Mouse (Mus musculus) kidney, postnatal 0 days (tissue): ENCODE data around the gene Nell1. TPM values are rescaled to one million over a fixed set of nuclear protein-coding genes. Genes with fewer than 3 reads are reported as not detected.

Experiments used
- ATAC-seq: fragments of 200-750 bp; cut with Nextera tagmentation; replicated peaks from 2 replicates; pipeline ENCODE4 v1.8.0; 2017; ENCODE audit warnings: low read depth, moderate number of reproducible peaks, moderate TSS enrichment, moderate library complexity; ENCODE audit not compliant: low FRiP score
- DNase-seq: peaks from one replicate; pipeline ENCODE4 v3.0.0-alpha.2; 2016; ENCODE audit warnings: low spot score
- H3K27ac ChIP-seq: fragments of 300-500 bp; sonication (generic); 2 replicates; pipeline ENCODE4 v1.5.1; 2014; ENCODE audit warnings: mild to moderate bottlenecking
- H3K27me3 ChIP-seq: fragments of 300-500 bp; sonication (generic); 2 replicates; pipeline ENCODE4 v1.6.1; 2014; ENCODE audit warnings: low read length, mixed read lengths; ENCODE audit not compliant: insufficient read depth
- H3K36me3 ChIP-seq: fragments of 300-500 bp; sonication (generic); 2 replicates; pipeline ENCODE4 v1.6.1; 2014; ENCODE audit warnings: low read length, mixed read lengths; ENCODE audit not compliant: insufficient read depth
- H3K4me1 ChIP-seq: fragments of 300-500 bp; sonication (generic); replicated peaks from 2 replicates; pipeline ENCODE4 v1.6.1; 2014; ENCODE audit warnings: antibody characterized with exemption, low read length, mixed read lengths; ENCODE audit not compliant: insufficient read depth
- H3K4me2 ChIP-seq: fragments of 300-500 bp; sonication (generic); 2 replicates; pipeline ENCODE4 v1.6.1; 2014; ENCODE audit warnings: mild to moderate bottlenecking, low read length, moderate library complexity, mixed read lengths
- H3K4me3 ChIP-seq: fragments of 300-500 bp; sonication (generic); replicated peaks from 2 replicates; pipeline ENCODE4 v1.5.1; 2014; ENCODE audit warnings: low read depth, low read length
- H3K9ac ChIP-seq: fragments of 300-500 bp; sonication (generic); 2 replicates; pipeline ENCODE4 v1.6.1; 2014; ENCODE audit warnings: low read depth, low read length
- H3K9me3 ChIP-seq: fragments of 300-500 bp; sonication (generic); replicated peaks from 2 replicates; pipeline ENCODE4 v1.6.1; 2016; ENCODE audit warnings: low read length, inconsistent platforms, mixed read lengths
- CTCF ChIP-seq: IDR thresholded peaks from 2 replicates; pipeline ENCODE4 v1.5.1; 2016; ENCODE audit warnings: antibody characterized with exemption, low read depth, mild to moderate bottlenecking, moderate library complexity
- WGBS: fragments of 180-500 bp; shearing (Covaris S2); extraction: QIAGEN DNeasy Blood & Tissue Kit; methylation state at CpG from one replicate; pipeline ENCODE4 v1.1.7; 2014; 5-methylcytosine and 5-hydroxymethylcytosine counted together
- polyA plus RNA-seq: library from polyadenylated mRNA; unstranded; fragments of >200 nt; fragmentation: Nextera tagmentation; extraction: Ambion mirVana; gene quantifications from 2 replicates; pipeline ENCODE4 v1.2.1, GENCODE M21; 2015

The Nell1 gene
- polyA plus RNA-seq, 1 experiment from 2014 or later: 7.4 TPM

- H3K4me1 ChIP-seq: no peaks in the 10 kb centered on the region
- H3K4me3 ChIP-seq: no peak overlapping the region
- H3K9me3 ChIP-seq: no peaks in the 10 kb centered on the region
- ATAC-seq (no peak), DNase-seq (no peak)
- no peak overlapping the region for H3K9ac ChIP-seq
- H3K4me2 ChIP-seq: no peak overlapping the region
- no peaks in the 10 kb centered on the region for H3K36me3 ChIP-seq
- no peak for TF ChIP-seq CTCF
- H3K27me3 ChIP-seq: no peaks in the 10 kb centered on the region
- no peak overlapping the region for H3K27ac ChIP-seq
- WGBS: 86% methylated on average over 5 of the region's 5 CpGs
Measured at GRCm38 (mm10) chr7:50338226-50338625, 363.6 kb downstream of the Nell1 start.

GRCm38 (mm10) chr7:50338757-50339156 lies 364.1 kb downstream of the Nell1 start:
- no peaks in the 10 kb centered on the region for H3K9me3 ChIP-seq
- no peaks in the 10 kb centered on the region for H3K27me3 ChIP-seq
- H3K4me1 ChIP-seq: no peaks in the 10 kb centered on the region
- no peak for DNase-seq
- ATAC-seq: no peak
- H3K9ac ChIP-seq: no peak overlapping the region
- 79% methylated on average over 5 of the region's 5 CpGs for WGBS
- no peaks in the 10 kb centered on the region for H3K36me3 ChIP-seq
- no peak for TF ChIP-seq CTCF
- H3K4me3 ChIP-seq: no peak overlapping the region
- H3K27ac ChIP-seq: no peak overlapping the region
- no peak overlapping the region for H3K4me2 ChIP-seq

GRCm38 (mm10) chr7:50351564-50351963 lies 376.9 kb downstream of the Nell1 start:
- 29% methylated on average over 2 of the region's 2 CpGs for WGBS
- no peaks in the 10 kb centered on the region for H3K36me3 ChIP-seq
- H3K27ac ChIP-seq: no peak overlapping the region
- no peak overlapping the region for H3K9ac ChIP-seq
- H3K27me3 ChIP-seq: no peaks in the 10 kb centered on the region
- no peaks in the 10 kb centered on the region for H3K4me1 ChIP-seq
- ATAC-seq (0 out of 2 replicates have a peak, but pooled peaks have one; percentile 49), DNase-seq (peak; percentile 69)
- H3K4me3 ChIP-seq: no peak overlapping the region
- no peak overlapping the region for H3K4me2 ChIP-seq
- no peak for TF ChIP-seq CTCF
- H3K9me3 ChIP-seq: no peaks in the 10 kb centered on the region

- DNase-seq (peak; percentile 80), ATAC-seq (peak; percentile 84)
- H3K27me3 ChIP-seq: no peaks in the 10 kb centered on the region
- H3K4me2 ChIP-seq: no peak overlapping the region
- no peaks in the 10 kb centered on the region for H3K4me1 ChIP-seq
- no peaks in the 10 kb centered on the region for H3K9me3 ChIP-seq
- H3K4me3 ChIP-seq: no peak overlapping the region
- TF ChIP-seq CTCF: no peak
- H3K9ac ChIP-seq: no peak overlapping the region
- no peak overlapping the region for H3K27ac ChIP-seq
- no peaks in the 10 kb centered on the region for H3K36me3 ChIP-seq
- WGBS: 3% methylated on average over 2 of the region's 2 CpGs
Measured at GRCm38 (mm10) chr7:50357213-50357612, 382.5 kb downstream of the Nell1 start.

GRCm38 (mm10) chr7:50362039-50362438 lies 387.4 kb downstream of the Nell1 start:
- ATAC-seq (no peak), DNase-seq (peak; percentile 68)
- Histone ChIP-seq H3K4me1 (no peaks in the 10 kb centered on the region), H3K4me2 (no peak overlapping the region), H3K4me3 (no peak overlapping the region), H3K27me3 (no peaks in the 10 kb centered on the region), H3K9me3 (no peaks in the 10 kb centered on the region), H3K36me3 (no peaks in the 10 kb centered on the region), H3K27ac (no peak overlapping the region), H3K9ac (no peak overlapping the region)
- WGBS: 9% methylated on average over 2 of the region's 2 CpGs
- TF ChIP-seq CTCF: no peak

- H3K4me1 ChIP-seq: no peaks in the 10 kb centered on the region
- no peaks in the 10 kb centered on the region for H3K36me3 ChIP-seq
- H3K27ac ChIP-seq: no peak overlapping the region
- no peaks in the 10 kb centered on the region for H3K27me3 ChIP-seq
- ATAC-seq (no peak), DNase-seq (no peak)
- no peaks in the 10 kb centered on the region for H3K9me3 ChIP-seq
- WGBS: 79% methylated on average over 4 of the region's 4 CpGs
- H3K4me2 ChIP-seq: no peak overlapping the region
- no peak overlapping the region for H3K9ac ChIP-seq
- no peak overlapping the region for H3K4me3 ChIP-seq
- TF ChIP-seq CTCF: no peak
Measured at GRCm38 (mm10) chr7:50374876-50375275, 400.2 kb downstream of the Nell1 start.

GRCm38 (mm10) chr7:50410421-50410820 lies 435.8 kb downstream of the Nell1 start:
- no peaks in the 10 kb centered on the region for H3K36me3 ChIP-seq
- DNase-seq (no peak), ATAC-seq (no peak)
- no peaks in the 10 kb centered on the region for H3K27me3 ChIP-seq
- H3K9me3 ChIP-seq: no peaks in the 10 kb centered on the region
- no peak overlapping the region for H3K4me2 ChIP-seq
- H3K4me3 ChIP-seq: no peak overlapping the region
- TF ChIP-seq CTCF: no peak
- H3K9ac ChIP-seq: no peak overlapping the region
- no peaks in the 10 kb centered on the region for H3K4me1 ChIP-seq
- WGBS: 67% methylated on average over 2 of the region's 2 CpGs
- no peak overlapping the region for H3K27ac ChIP-seq
